Comparison of ENCODE assay signal across 8 mouse cellular contexts in genomic region chr7:73391518-73392321, GRCm38 (mm10). TPM values are rescaled to one million over a fixed set of nuclear protein-coding genes. Genes with fewer than 3 reads are reported as not detected.
DNase-seq lines count a peak whose midpoint lies in the region; ATAC-seq lines count a peak whose summit lies in the region.

No protein-coding gene starts in this region.

- H3K27ac ChIP-seq in heart, embryonic 13.5 days (replicated peaks): peak overlapping the region; percentile 86
- H3K27ac ChIP-seq in limb, embryonic 10.5 days: peak overlapping the region; percentile 95
- H3K27ac ChIP-seq in midbrain, embryonic 14.5 days (replicated peaks; ENCODE audit: low read depth, low read length): peak overlapping the region; percentile 89

- peak overlapping the region; percentile 88 for H3K9ac ChIP-seq in heart, embryonic 13.5 days
- H3K9ac ChIP-seq in midbrain, embryonic 14.5 days (replicated peaks; ENCODE audit: low read length): peak overlapping the region; percentile 88

- under 1% methylated on average over 39 of the region's 39 CpGs for WGBS in heart, embryonic 13.5 days
- under 1% methylated on average over 39 of the region's 39 CpGs for WGBS in limb, embryonic 10.5 days
- 2% methylated on average over 39 of the region's 39 CpGs for WGBS in midbrain, embryonic 14.5 days

- H3K27me3 ChIP-seq in heart, embryonic 13.5 days (replicated peaks): peaks cover 72% of the 10 kb centered on the region
- H3K27me3 ChIP-seq in limb, embryonic 10.5 days (ENCODE audit: low read depth, poor library complexity, severe bottlenecking): no peaks in the 10 kb centered on the region
- H3K27me3 ChIP-seq in midbrain, embryonic 14.5 days (ENCODE audit: control insufficient read depth, insufficient read depth, low read length): no peaks in the 10 kb centered on the region

- peaks cover 33% of the 10 kb centered on the region for H3K4me1 ChIP-seq in heart, embryonic 13.5 days
- H3K4me1 ChIP-seq in limb, embryonic 10.5 days: peaks cover 59% of the 10 kb centered on the region
- H3K4me1 ChIP-seq in midbrain, embryonic 14.5 days (ENCODE audit: control insufficient read depth, insufficient read depth, low read length): peaks cover 68% of the 10 kb centered on the region

- H3K4me2 ChIP-seq in heart, embryonic 13.5 days: peak overlapping the region; percentile 98
- peak overlapping the region; percentile 94 for H3K4me2 ChIP-seq in midbrain, embryonic 14.5 days (ENCODE audit: low read length)

- peak overlapping the region; percentile 76 for H3K4me3 ChIP-seq in heart, embryonic 13.5 days
- peak overlapping the region; percentile 71 for H3K4me3 ChIP-seq in limb, embryonic 10.5 days
- H3K4me3 ChIP-seq in midbrain, embryonic 14.5 days (replicated peaks; ENCODE audit: low read depth, low read length): peak overlapping the region; percentile 64

- no peaks in the 10 kb centered on the region for H3K36me3 ChIP-seq in heart, embryonic 13.5 days
- H3K36me3 ChIP-seq in limb, embryonic 10.5 days: peaks cover 26% of the 10 kb centered on the region
- H3K36me3 ChIP-seq in midbrain, embryonic 14.5 days (ENCODE audit: control insufficient read depth, insufficient read depth, low read length): peaks cover 2% of the 10 kb centered on the region; the same call in 1 of the 2 replicates

- H3K9me3 ChIP-seq in heart, embryonic 13.5 days: no peaks in the 10 kb centered on the region
- H3K9me3 ChIP-seq in limb, embryonic 10.5 days (replicated peaks): no peaks in the 10 kb centered on the region
- no peaks in the 10 kb centered on the region for H3K9me3 ChIP-seq in midbrain, embryonic 14.5 days (ENCODE audit: control insufficient read depth, low read length)

- no peak for ATAC-seq in heart, embryonic 13.5 days (ENCODE audit: extremely low read depth, insufficient number of reproducible peaks, low FRiP score, low TSS enrichment)
- peak; percentile 27 for ATAC-seq in midbrain, embryonic 14.5 days (ENCODE audit: low FRiP score, low TSS enrichment)
- no peak for ATAC-seq in CD4-positive, CD25-positive, alpha-beta regulatory T cell, adult 4 months

- DNase-seq in right cerebral cortex, postnatal 14 days: peak; percentile 28
- no peak for DNase-seq in right cerebral cortex, postnatal 36 days (ENCODE audit: low spot score in 2 of 2)
- DNase-seq in embryo, embryonic 11 days: peak; percentile 86
- peak; percentile 75 for DNase-seq in limb, embryonic 10.5 days (ENCODE audit: low spot score)
- peak; percentile 68 for DNase-seq in midbrain, embryonic 14.5 days
- DNase-seq in ovary, postnatal 10 days (ENCODE audit: low spot score): no peak

RNA-seq across cellular contexts. Expression of gene Rgma, which starts 16.4 kb away (rescaled TPM):
- polyA plus RNA-seq in heart, embryonic 13.5 days (2015; fragmentation: Nextera tagmentation; extraction: Ambion mirVana): 2.8 and 3.8 TPM in 2 replicates
- polyA plus RNA-seq in limb, embryonic 10.5 days (2016; fragmentation: Nextera tagmentation; extraction: Ambion mirVana): 20.1 and 26.8 TPM in 2 replicates
- polyA plus RNA-seq in midbrain, embryonic 14.5 days (2014; fragmentation: Nextera tagmentation; extraction: Ambion mirVana): 46.4 and 59.4 TPM in 2 replicates
- not detected for polyA plus RNA-seq in CD4-positive, CD25-positive, alpha-beta regulatory T cell, adult 4 months (2017; shearing (Covaris generic))

Comparison
In these comparisons a context has a peak if more than half of its experiments do, and no peak if none do; other contexts are left out.
1. DNase-seq: peak in right cerebral cortex, postnatal 14 days (single experiment), embryo, embryonic 11 days (single experiment), limb, embryonic 10.5 days (single experiment) and midbrain, embryonic 14.5 days (single experiment); none in right cerebral cortex, postnatal 36 days (0 of 2) and ovary, postnatal 10 days (single experiment).
2. Peak in every context shown above with its lines, with median percentiles within 50 percentile points of each other: H3K27ac ChIP-seq and H3K4me3 ChIP-seq.